Mouse (Mus musculus) heart, postnatal 14 days (tissue): Measurements from ENCODE around the gene Cstl1. TPM values are rescaled to one million over a fixed set of nuclear protein-coding genes. Genes with fewer than 3 reads are reported as not detected.

Source experiments
- DNase-seq, 2 experiments: peaks; one replicate each; pipeline ENCODE4 v3.0.0; 2021 to 2022
- intact Hi-C: fragments of 180-260 bp; cut with DNase I; formaldehyde crosslinking; loops from one replicate; pipeline ENCODE4 v1.15.1; 2025
- total RNA-seq, 2 experiments: library from RNA; stranded (reverse); gene quantifications; 2 replicates each; pipeline ENCODE4 v1.2.3; 2021

Cstl1 gene
- total RNA-seq, 2 experiments from 2014 or later: not detected

DNA sequence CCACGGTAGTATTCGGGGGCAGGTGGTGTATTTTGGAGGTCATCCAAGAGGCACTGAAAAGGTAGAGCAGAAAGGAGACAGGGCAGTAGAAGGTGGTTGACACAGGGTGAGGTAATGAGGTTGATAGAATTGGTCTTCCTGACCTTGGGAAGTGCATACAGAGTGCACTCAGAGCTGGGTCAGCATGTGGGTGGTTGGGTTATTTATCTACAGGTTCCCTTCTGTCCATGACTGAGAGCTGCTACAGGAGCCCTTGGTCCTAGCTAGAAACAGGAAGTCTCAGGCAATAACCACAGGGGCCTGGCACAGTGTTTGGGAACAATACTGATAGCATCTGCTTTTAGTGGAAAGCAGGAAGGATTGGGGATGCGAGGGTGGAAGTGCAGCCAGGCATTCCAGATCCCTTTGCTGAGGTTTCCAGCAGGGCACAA, 51.3 kb downstream of the Cstl1 start:
- intact Hi-C loops: no loop called here
- no peak for DNase-seq

Other genes with a start within 250 kb of the Cstl1 start
- gene Nxt1, start 77.8 kb upstream of the Cstl1 start, total RNA-seq: 1 to 10 TPM; 6.5 to 7.7 TPM
- 10 to 100 TPM; 20.6 to 21.3 TPM for gene Gzf1, start 69.3 kb upstream of the Cstl1 start, total RNA-seq
- gene Napb, start 17.9 kb upstream of the Cstl1 start, total RNA-seq: 1 to 10 TPM; 1.6 to 2.1 TPM
- gene Cst11, start 21.1 kb downstream of the Cstl1 start, total RNA-seq: not detected
- gene 8030411F24Rik, start 31.7 kb downstream of the Cstl1 start, total RNA-seq: not detected
- gene Cst12, start 39.0 kb downstream of the Cstl1 start, total RNA-seq: 1 to 10 TPM in 1 of 2 experiments, under 1 TPM in 1; 0.76 to 1.3 TPM
- gene Cst8, start 48.4 kb downstream of the Cstl1 start, total RNA-seq: not detected
- gene Cst13, start 69.7 kb downstream of the Cstl1 start, total RNA-seq: not detected
- gene Cst9, start 84.8 kb downstream of the Cstl1 start, total RNA-seq: 1 to 10 TPM; 2.5 to 4.0 TPM
- 1 to 10 TPM in 1 of 2 experiments, under 1 TPM in 1; 0.78 to 1.1 TPM for gene 9230104L09Rik, start 114.7 kb downstream of the Cstl1 start, total RNA-seq
- 100 to 1,000 TPM; 853 to 872 TPM for gene Cst3, start 125.3 kb downstream of the Cstl1 start, total RNA-seq